Mouse (Mus musculus) lung, postnatal 25 days (tissue): ENCODE measurements around the gene Eif4g3.
A peak's percentile ranks its signal among the peaks of the same experiment; 100 is the strongest.

ENCODE experiments used
- DNase-seq: peaks from one replicate; pipeline ENCODE4 v3.0.0; 2022; ENCODE audit warnings: low spot score

Gene Eif4g3

GRCm38 (mm10) chr4:138220761-138221160, 227.9 kb downstream of the Eif4g3 start:
- no peak for DNase-seq

GRCm38 (mm10) chr4:138221406-138221805, 228.6 kb downstream of the Eif4g3 start:
- DNase-seq = no peak

- DNase-seq = no peak
Observed at GRCm38 (mm10) chr4:138222396-138222795, 229.6 kb downstream of the Eif4g3 start.

- no peak for DNase-seq
Observed at GRCm38 (mm10) chr4:138223623-138224022, 230.8 kb downstream of the Eif4g3 start.

GRCm38 (mm10) chr4:138246756-138247665, 254.2 kb downstream of the Eif4g3 start:
- no peak for DNase-seq

- peak; percentile 71 for DNase-seq
Observed at GRCm38 (mm10) chr4:138250088-138250960, 257.5 kb downstream of the Eif4g3 start, which contains the start of the genes Sh2d5 and Kif17. TSS of gene Sh2d5 (plus strand) at chr4:138250403. TSS of gene Kif17 (plus strand) at chr4:138250435.

GRCm38 (mm10) chr4:138251819-138252218, 259.0 kb downstream of the Eif4g3 start:
- no peak for DNase-seq

GRCm38 (mm10) chr4:138252231-138252630, 259.4 kb downstream of the Eif4g3 start:
- DNase-seq = no peak

- no peak for DNase-seq
Observed at GRCm38 (mm10) chr4:138257116-138257687, 264.4 kb downstream of the Eif4g3 start.
